Mouse (Mus musculus): Measurements from ENCODE around the gene 1700016H13Rik. TPM values are rescaled to one million over a fixed set of nuclear protein-coding genes. Genes with fewer than 3 reads are reported as not detected.

1700016H13Rik gene
- total RNA-seq (2022): not detected

DNA sequence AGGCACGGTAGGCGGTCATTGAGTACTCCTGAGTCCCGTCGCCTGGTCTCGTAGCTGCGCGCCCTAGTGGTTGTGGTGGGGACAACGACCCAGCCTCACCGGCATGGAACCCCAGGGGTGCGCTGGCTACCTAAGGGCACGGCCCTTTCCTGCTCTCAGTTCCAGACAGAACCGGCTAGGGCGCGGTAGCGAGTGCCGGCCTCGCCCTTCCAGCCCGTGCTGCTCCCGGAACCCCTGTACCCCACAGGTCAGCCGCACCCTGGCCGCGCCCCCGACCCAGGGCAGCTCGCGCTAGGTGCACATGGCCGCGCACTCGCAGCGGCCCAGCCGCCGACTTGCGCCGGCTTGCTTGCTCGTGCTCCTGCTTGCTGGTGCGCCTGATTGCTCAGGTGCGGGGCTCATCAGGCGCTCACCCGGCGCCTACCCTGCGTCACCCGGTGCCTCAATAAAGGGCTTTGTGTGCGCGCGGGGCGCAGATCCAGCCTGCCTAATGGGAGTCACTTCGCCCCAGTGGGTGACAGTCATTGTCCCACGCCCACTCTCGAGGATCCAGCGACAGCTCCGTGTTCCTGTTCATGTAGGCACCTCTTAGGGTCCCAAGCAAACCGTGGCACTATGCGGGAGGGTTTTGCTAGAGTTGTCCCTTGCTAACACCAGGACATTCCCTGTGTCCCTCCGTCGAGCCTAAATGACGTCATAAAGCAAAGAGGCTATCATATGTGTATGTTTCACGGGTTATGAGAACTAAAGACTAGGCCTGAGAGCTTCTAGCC is at the start of gene 1700016H13Rik:
TSS of gene 1700016H13Rik (minus strand) at position 665 of the 773 bp plus-strand sequence.
- DNase-seq (ENCODE audit: low spot score in 2 of 2): peak; percentile 15 to 32

DNA sequence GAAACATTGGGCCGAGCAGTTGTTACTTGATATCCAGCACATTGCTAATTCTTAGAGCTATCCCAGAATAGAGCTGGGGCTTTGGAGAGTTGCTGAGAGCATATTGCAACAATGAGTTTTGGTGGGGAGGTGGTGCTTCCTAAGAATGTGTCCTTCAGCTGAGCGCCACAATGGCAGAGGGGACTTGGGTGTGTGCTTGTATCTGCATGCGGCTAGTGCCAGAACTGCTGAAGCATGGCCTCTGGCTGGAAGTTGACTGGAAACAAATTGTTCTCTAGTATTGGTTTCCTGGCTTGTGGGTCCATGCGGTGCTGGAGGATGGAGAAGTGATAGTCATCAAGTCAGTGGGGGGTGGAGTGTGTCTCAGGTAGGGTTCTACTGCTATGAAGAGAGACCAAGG is 49.5 kb upstream of the 1700016H13Rik start:
- DNase-seq (ENCODE audit: low spot score in 2 of 2): no peak

DNA sequence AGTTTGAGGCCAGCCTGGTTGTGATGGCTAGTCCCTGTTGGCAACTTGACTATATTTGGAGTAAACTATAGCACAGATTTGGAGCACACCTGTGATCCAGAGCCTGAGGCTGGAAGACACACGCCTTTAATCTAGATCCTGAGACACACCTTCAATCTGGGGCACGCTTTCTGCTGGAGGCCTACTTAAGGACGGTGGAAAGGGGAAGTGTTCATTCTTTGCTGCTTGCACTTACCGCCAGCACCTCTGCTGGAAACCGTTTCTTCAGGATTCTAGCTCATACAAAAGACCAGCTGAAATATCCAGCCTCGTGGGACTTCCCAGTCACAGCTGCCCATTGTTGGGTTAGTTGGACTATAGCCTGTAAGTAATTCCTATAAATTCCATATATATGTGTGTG is 46.7 kb upstream of the 1700016H13Rik start:
- no peak for DNase-seq (ENCODE audit: low spot score in 2 of 2)

DNA sequence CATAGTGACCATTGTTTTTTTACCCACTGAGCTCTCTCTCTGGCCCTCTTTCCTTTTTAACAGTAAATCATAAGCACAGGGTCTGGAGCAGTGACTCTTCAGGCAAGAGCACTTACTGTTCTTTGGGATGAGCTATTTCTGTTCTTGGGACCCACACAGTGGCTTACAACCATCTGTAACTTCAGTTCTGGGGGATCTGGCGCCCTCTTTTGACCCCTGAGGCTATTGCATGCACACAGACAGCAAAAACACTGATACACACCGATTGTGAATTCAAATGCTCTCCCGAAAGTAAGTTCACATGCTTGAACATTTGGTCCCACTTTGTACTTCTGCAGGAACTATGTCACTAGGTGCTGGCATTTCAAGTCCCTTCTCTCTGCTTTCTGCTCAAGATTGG is 45.7 kb upstream of the 1700016H13Rik start:
- no peak for DNase-seq (ENCODE audit: low spot score in 2 of 2)

GRCm38 (mm10) chr5:103700661-103701060 is 44.9 kb upstream of the 1700016H13Rik start:
- no peak for DNase-seq (ENCODE audit: low spot score in 2 of 2)

GRCm38 (mm10) chr5:103699537-103699936 is 43.7 kb upstream of the 1700016H13Rik start:
- no peak for DNase-seq (ENCODE audit: low spot score in 2 of 2)

GRCm38 (mm10) chr5:103698577-103698976 is 42.8 kb upstream of the 1700016H13Rik start:
- DNase-seq (ENCODE audit: low spot score in 2 of 2): no peak

DNA sequence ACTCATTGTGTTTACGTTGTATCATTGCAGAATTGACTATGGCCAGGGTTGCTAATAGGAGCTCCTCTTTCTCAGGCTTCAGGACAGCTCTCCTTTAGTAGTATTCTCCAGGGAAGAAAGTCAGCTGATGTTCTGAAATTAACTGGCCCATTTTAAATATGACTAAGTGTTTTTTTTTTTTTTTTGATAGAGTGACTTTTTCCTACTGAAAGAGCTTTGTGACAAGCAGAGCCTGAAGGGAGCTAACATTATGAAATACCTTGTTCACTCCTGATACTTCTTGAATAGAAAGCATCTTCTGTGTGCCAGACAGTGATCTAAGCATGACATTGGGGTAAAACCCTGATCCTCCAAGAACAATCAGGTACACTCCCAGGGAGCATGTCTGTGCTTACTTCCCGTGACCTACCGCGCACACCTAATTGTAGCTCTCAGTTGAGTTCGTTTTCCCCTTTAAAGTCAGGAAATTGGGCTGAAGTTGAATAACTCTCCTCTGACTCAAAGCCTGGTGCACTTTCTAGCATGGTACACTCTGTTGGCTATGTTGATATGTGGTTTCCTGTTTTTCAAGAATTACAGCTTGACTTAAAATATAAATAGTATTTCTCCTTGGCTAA is 42.2 kb upstream of the 1700016H13Rik start:
- DNase-seq (ENCODE audit: low spot score in 2 of 2): no peak

DNA sequence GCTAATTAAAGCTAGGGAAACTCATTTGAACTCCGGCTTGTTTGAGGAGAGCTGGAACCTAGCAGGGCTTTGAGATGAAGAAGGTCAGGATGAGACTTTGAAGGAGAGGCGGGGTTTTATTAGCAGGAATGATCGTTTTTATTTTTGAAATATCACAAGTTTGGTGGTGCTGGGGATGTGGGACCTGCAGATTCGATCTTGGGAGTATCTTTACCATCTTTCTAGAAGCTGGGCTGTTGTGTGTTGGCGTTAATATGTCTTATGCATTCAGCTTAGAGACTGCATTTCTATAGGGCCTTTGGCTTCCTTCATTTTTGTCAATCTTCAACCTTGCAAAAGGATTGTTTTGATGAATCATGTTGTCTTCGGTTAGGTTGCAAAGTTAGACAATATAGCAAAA is 38.3 kb upstream of the 1700016H13Rik start:
- no peak for DNase-seq (ENCODE audit: low spot score in 2 of 2)

- DNase-seq (ENCODE audit: low spot score in 2 of 2): no peak
Observed at GRCm38 (mm10) chr5:103693041-103693641, 37.3 kb upstream of the 1700016H13Rik start.

GRCm38 (mm10) chr5:103692531-103693040 is 36.8 kb upstream of the 1700016H13Rik start:
- DNase-seq (ENCODE audit: low spot score in 2 of 2): peak in 1 of 2 experiments; percentile 10

DNA sequence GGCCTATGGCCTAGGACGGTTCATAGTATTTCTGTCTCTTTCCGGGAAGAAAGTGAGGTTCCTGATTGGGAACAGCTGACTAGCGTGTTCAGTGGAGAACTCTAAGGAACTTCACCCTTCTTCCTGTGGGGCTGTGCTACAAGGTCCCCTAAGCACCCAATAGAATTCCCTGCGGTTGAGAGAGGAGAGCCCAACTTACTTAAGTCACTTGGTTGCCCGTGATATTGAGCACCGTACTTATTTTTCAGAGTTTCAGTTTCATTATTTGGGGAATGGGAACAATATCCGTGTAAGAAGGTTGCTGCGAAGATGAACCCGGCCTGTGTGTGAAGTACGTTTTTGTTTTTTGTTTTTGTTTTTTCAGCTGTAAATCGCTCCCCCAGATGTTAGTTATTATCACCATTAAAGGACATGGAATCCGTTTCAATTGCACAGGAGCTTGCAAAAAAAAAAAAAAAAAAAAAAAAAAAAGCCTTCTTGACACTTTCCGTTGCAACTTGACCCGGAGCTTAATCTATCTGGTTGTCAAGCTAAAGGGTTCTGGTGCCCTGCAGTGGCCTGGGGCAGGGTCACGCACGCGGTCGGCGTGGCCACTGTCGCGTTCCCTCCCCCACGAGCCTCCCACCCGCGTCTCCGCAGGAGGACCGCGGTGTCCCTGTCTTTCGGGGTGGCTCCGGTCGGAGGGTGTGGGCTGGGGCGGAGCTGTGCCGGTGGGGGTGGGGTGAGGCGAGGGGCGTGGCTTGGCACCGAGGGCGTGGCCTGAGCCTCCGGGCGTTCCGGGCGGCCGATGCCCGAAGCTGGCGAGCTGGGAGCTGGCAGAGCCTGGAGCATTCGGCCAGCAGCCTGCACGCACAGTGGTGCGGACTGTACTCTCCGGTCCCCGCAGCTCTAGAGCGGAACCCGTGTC is 36.1 kb upstream of the 1700016H13Rik start, which contains the start of gene Aff1:
TSS of gene Aff1 (plus strand) at position 751 of the 907 bp plus-strand sequence.
- DNase-seq (ENCODE audit: low spot score in 2 of 2): peak; percentile 28 to 51

DNA sequence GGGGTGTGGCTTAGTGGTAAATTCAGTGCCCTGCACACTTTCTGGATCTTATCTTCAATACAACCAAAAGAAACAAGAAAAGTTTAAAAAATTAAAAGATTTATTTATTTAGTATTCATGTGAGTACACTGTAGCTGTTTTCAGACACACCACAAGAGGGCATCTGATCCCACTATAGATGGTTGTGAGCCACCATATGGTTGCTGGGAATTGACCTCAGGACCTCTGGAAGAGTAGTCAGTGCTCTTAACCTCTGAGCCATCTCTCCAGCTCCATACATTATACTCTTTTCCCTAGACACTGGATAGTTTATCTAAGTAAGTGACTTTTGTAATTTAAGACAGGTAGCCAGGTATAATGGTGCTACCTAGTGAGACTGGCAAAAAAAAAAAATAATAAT is 35.4 kb upstream of the 1700016H13Rik start:
- no peak for DNase-seq (ENCODE audit: low spot score in 2 of 2)

GRCm38 (mm10) chr5:103690190-103690589 is 34.4 kb upstream of the 1700016H13Rik start:
- no peak for DNase-seq (ENCODE audit: low spot score in 2 of 2)

DNA sequence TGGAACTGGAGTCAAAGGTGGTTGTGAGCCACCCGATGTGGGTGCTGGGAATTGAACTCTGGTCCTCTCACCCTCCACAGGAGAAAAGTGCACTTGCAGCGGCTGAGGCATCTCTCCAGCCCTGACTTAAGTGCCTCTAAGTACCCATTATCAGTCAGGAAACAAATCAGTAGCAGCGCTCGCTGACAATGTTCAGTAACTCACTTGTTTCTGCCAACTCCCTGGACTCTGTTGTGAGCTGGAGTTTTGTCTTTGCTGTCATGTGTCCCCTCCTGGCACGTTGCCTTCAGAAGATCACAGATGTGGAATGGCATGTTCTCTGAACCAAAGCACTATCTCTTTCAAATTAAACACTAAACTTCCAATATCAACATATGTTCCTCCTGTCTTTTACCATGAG is 33.8 kb upstream of the 1700016H13Rik start:
- DNase-seq (ENCODE audit: low spot score in 2 of 2): no peak

DNA sequence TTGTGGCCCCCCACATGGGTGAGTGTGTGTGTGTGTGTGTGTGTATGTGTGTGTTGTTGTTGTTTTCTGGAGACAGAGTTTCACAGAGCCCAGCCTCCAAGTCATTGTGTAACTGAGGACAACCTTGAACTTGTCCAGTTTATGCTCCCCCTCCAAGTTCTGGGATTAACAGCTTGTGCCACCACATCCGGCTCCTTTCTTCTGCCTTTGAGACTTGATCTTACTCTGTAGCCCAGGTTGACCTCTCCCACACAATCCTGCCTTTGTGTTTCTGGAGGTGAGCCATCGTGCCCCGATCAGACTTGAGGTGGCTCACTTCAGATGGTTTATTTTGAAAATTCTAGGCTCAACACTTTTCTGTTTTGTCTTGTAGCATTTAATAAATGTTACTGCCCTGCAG is 26.0 kb upstream of the 1700016H13Rik start:
- DNase-seq (ENCODE audit: low spot score in 2 of 2): no peak

DNA sequence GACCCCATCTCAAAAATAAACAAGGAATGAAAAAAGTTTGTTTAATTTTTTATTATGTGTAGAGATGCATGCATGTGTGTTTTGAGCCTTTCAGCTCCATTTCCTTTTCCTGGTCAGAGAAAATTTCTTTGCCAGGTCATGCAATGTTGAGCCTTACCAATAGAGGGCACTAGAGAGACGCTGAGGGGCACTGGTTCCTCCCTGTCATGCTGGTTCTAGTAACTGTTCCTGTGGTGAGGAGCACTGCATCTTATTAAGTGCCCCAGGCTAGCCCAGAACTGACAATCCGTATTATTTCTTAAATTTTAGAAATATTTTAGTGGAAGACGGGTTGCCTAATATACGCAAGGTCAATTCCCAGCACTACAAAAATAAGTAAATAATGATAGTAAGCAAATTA is 24.6 kb upstream of the 1700016H13Rik start:
- peak; percentile 32 to 50 for DNase-seq (ENCODE audit: low spot score in 2 of 2)

- no peak for DNase-seq (ENCODE audit: low spot score in 2 of 2)
Observed at GRCm38 (mm10) chr5:103678974-103679373, 23.2 kb upstream of the 1700016H13Rik start.

GRCm38 (mm10) chr5:103677894-103678293 is 22.1 kb upstream of the 1700016H13Rik start:
- no peak for DNase-seq (ENCODE audit: low spot score in 2 of 2)

DNA sequence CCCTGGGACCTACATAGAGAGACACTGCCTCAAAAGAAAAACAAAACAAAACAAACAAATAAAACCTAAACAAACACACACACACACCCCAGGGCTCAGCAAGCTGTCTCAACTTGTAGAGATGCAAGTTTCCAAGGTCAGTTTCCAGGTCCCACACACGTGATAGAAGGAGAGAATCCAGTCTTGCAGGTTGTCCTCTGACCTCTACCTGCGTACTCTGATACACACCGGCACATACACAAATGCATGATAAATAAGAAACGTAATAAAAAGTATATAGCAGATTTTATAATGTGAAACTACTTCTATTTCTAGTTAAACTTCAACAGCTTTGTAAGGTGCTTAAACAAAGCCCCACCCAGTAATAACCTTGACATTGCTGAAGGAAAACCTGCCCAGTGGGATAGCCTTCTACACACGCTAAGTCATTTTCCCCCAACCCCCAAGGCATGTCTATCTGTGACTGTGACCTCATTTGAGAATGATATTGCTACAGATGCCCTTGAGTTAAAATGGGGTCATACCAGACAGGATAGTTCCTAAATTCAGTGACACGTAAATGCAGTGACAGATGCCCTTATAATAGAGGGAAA is 20.6 kb upstream of the 1700016H13Rik start:
- DNase-seq (ENCODE audit: low spot score in 2 of 2): no peak

DNA sequence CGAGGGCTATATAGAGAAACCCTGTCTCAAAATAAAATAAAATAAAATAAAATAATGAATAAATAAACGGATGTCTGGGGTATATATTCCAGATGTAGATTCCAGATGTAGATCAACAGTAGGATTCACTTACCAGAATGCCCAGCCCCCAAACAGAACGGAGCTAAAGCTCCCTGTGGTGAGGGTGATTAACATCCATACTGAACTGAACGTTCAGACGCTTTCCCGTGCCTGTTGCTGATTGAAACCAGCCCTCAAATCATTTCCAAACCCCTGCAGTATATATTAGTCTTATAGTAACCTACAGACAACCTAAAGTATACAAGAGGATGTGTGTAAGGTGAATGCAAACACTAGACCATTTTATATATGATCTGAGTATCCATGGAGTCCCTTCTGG is 18.7 kb upstream of the 1700016H13Rik start:
- DNase-seq (ENCODE audit: low spot score in 2 of 2): no peak
